In genomic region chr5:137551119-137551518, GRCm38 (mm10) we compare ENCODE assay signal across 14 mouse cellular contexts. TPM values are rescaled to one million over a fixed set of nuclear protein-coding genes. Genes with fewer than 3 reads are reported as not detected.
DNase-seq lines count a peak whose midpoint lies in the region; ATAC-seq and TF ChIP-seq lines count a peak whose summit lies in the region.
"Had no signal": no experiment of that assay in that cellular context is flagged by ENCODE, and none has a peak within 500 bp of the region (broad histone marks: within the 10 kb centered on the region; RNA-seq: fewer than 3 reads in every experiment).

No protein-coding gene starts in this region.

- H3K4me1 ChIP-seq in forebrain, embryonic 11.5 days (replicated peaks; ENCODE audit: control insufficient read depth, insufficient read depth, low read length), result peaks cover 8% of the 10 kb centered on the region; the same call in 1 of the 2 replicates
- peaks cover 7% of the 10 kb centered on the region; the same call in 1 of the 2 replicates for H3K4me1 ChIP-seq in forebrain, embryonic 14.5 days (ENCODE audit: control insufficient read depth, insufficient read depth, low read length)
- H3K4me1 ChIP-seq in lung, embryonic 14.5 days (ENCODE audit: insufficient read depth), result no peaks in the 10 kb centered on the region
- peaks cover 14% of the 10 kb centered on the region; the same call in 1 of the 2 replicates for H3K4me1 ChIP-seq in hindbrain, embryonic 10.5 days (replicated peaks)

- no peak overlapping the region for H3K27ac ChIP-seq in forebrain, embryonic 11.5 days (ENCODE audit: low read depth, low read length)
- no peak overlapping the region for H3K27ac ChIP-seq in forebrain, embryonic 14.5 days (ENCODE audit: low read depth, low read length)
- H3K27ac ChIP-seq in lung, embryonic 14.5 days (ENCODE audit: low read depth), result no peak overlapping the region
- no peak overlapping the region for H3K27ac ChIP-seq in hindbrain, embryonic 10.5 days

- no peak overlapping the region for H3K9ac ChIP-seq in forebrain, embryonic 11.5 days (ENCODE audit: low read length)
- H3K9ac ChIP-seq in forebrain, embryonic 14.5 days (ENCODE audit: low read length), result no peak overlapping the region
- no peak overlapping the region for H3K9ac ChIP-seq in lung, embryonic 14.5 days

- TF ChIP-seq CTCF in lung, embryonic 14.5 days (IDR thresholded peaks at IDR 0.05; ENCODE audit: low read depth), result peak; percentile 38; the same call in 1 of the 2 replicates

- peak; percentile 44 for DNase-seq in forebrain, embryonic 11.5 days (ENCODE audit: low spot score)
- DNase-seq in forebrain, embryonic 14.5 days (ENCODE audit: low spot score), result no peak
- DNase-seq in lung, embryonic 14.5 days, result no peak
- DNase-seq in lung, postnatal 10 days, result no peak
- peak; percentile 32 for DNase-seq in NIH3T3 (ENCODE audit: low read depth)
- no peak for DNase-seq in hindbrain, embryonic 10.5 days (ENCODE audit: low spot score)
- DNase-seq in embryo, embryonic 10.5 days (ENCODE audit: low spot score), result no peak
- DNase-seq: adrenal gland, adult 8-10 months; cerebellum, adult 8-10 months; gastrocnemius, postnatal 14 days; kidney, postnatal 14 days had no signal

- no peaks in the 10 kb centered on the region for H3K27me3 ChIP-seq in forebrain, embryonic 11.5 days (ENCODE audit: control insufficient read depth, insufficient read depth, low read length)
- no peaks in the 10 kb centered on the region for H3K27me3 ChIP-seq in forebrain, embryonic 14.5 days (replicated peaks; ENCODE audit: control insufficient read depth, insufficient read depth, low read length)
- peaks cover 16% of the 10 kb centered on the region for H3K27me3 ChIP-seq in lung, embryonic 14.5 days (ENCODE audit: insufficient read depth, low read length)
- H3K27me3 ChIP-seq in hindbrain, embryonic 10.5 days (ENCODE audit: insufficient read depth, poor library complexity, severe bottlenecking), result peaks cover 19% of the 10 kb centered on the region

- ATAC-seq in forebrain, embryonic 11.5 days (replicated peaks; ENCODE audit: low FRiP score), result no peak
- no peak for ATAC-seq in forebrain, embryonic 14.5 days
- ATAC-seq in lung, embryonic 14.5 days (ENCODE audit: insufficient read depth), result no peak
- 0 out of 2 replicates have a peak, but pooled peaks have one; percentile 53 for ATAC-seq in megakaryocyte-erythroid progenitor cell, adult 5-6 weeks (replicated peaks; ENCODE audit: low FRiP score, low TSS enrichment, poor library complexity, severe bottlenecking)

- 77% methylated on average over 5 of the region's 5 CpGs for WGBS in forebrain, embryonic 11.5 days
- WGBS in forebrain, embryonic 14.5 days, result 72% methylated on average over 5 of the region's 5 CpGs
- 64% methylated on average over 5 of the region's 5 CpGs for WGBS in lung, embryonic 14.5 days
- 73% methylated on average over 5 of the region's 5 CpGs for WGBS in hindbrain, embryonic 10.5 days

- no peaks in the 10 kb centered on the region for H3K9me3 ChIP-seq in forebrain, embryonic 11.5 days (ENCODE audit: control insufficient read depth, low read length)
- no peaks in the 10 kb centered on the region for H3K9me3 ChIP-seq in forebrain, embryonic 14.5 days (replicated peaks; ENCODE audit: control insufficient read depth, low read length)
- H3K9me3 ChIP-seq in lung, embryonic 14.5 days (ENCODE audit: low read depth, low read length), result no peaks in the 10 kb centered on the region
- H3K9me3 ChIP-seq in hindbrain, embryonic 10.5 days, result no peaks in the 10 kb centered on the region

- H3K36me3 ChIP-seq in forebrain, embryonic 11.5 days (ENCODE audit: control insufficient read depth, insufficient read depth, low read length), result no peaks in the 10 kb centered on the region
- H3K36me3 ChIP-seq in forebrain, embryonic 14.5 days (ENCODE audit: control insufficient read depth, insufficient read depth, low read length), result no peaks in the 10 kb centered on the region
- no peaks in the 10 kb centered on the region for H3K36me3 ChIP-seq in lung, embryonic 14.5 days (ENCODE audit: insufficient read depth)
- no peaks in the 10 kb centered on the region for H3K36me3 ChIP-seq in hindbrain, embryonic 10.5 days

- no peak overlapping the region for H3K4me2 ChIP-seq in forebrain, embryonic 11.5 days (ENCODE audit: low read depth, low read length, severe bottlenecking)
- H3K4me2 ChIP-seq in forebrain, embryonic 14.5 days (ENCODE audit: low read length), result no peak overlapping the region
- no peak overlapping the region for H3K4me2 ChIP-seq in lung, embryonic 14.5 days

- H3K4me3 ChIP-seq in forebrain, embryonic 11.5 days (ENCODE audit: low read depth, low read length), result no peak overlapping the region
- H3K4me3 ChIP-seq in forebrain, embryonic 14.5 days (ENCODE audit: low read depth, low read length), result no peak overlapping the region
- H3K4me3 ChIP-seq in lung, embryonic 14.5 days (ENCODE audit: low read depth, low read length), result no peak overlapping the region
- H3K4me3 ChIP-seq in hindbrain, embryonic 10.5 days, result no peak overlapping the region

RNA-seq across cellular contexts. Expression of gene Actl6b, which starts 2.2 kb away (rescaled TPM):
- 20.5 and 22.8 TPM in 2 replicates for polyA plus RNA-seq in forebrain, embryonic 11.5 days (2014; fragmentation: Nextera tagmentation; extraction: Ambion mirVana)
- 184 and 201 TPM in 2 replicates for polyA plus RNA-seq in forebrain, embryonic 14.5 days (2014; fragmentation: Nextera tagmentation; extraction: Ambion mirVana)
- 0.26 TPM in 1 of 2 replicates, not detected in the other for polyA plus RNA-seq in lung, embryonic 14.5 days (2014; fragmentation: Nextera tagmentation; extraction: Ambion mirVana)
- total RNA-seq in megakaryocyte-erythroid progenitor cell, adult 5-6 weeks (2014; fragmentation: Nextera tagmentation), result not detected in 2 replicates
- not detected in 2 replicates for total RNA-seq in megakaryocyte-erythroid progenitor cell, adult 5-6 weeks (2017)
- 10.3 and 47.6 TPM in 2 replicates for polyA plus RNA-seq in hindbrain, embryonic 10.5 days (2016; fragmentation: Nextera tagmentation; extraction: Ambion mirVana)
- total RNA-seq: gastrocnemius, postnatal 14 days; hematopoietic stem cell, adult 5-6 weeks had no signal

RNA-seq across cellular contexts. Expression of gene Gnb2, which starts 17.8 kb away (rescaled TPM):
- polyA plus RNA-seq in forebrain, embryonic 11.5 days (2014; fragmentation: Nextera tagmentation; extraction: Ambion mirVana), result 410 and 508 TPM in 2 replicates
- 598 and 644 TPM in 2 replicates for polyA plus RNA-seq in forebrain, embryonic 14.5 days (2014; fragmentation: Nextera tagmentation; extraction: Ambion mirVana)
- 411 and 440 TPM in 2 replicates for polyA plus RNA-seq in lung, embryonic 14.5 days (2014; fragmentation: Nextera tagmentation; extraction: Ambion mirVana)
- 367 and 396 TPM in 2 replicates for total RNA-seq in megakaryocyte-erythroid progenitor cell, adult 5-6 weeks (2014; fragmentation: Nextera tagmentation)
- total RNA-seq in megakaryocyte-erythroid progenitor cell, adult 5-6 weeks (2017), result 155 and 173 TPM in 2 replicates
- polyA plus RNA-seq in hindbrain, embryonic 10.5 days (2016; fragmentation: Nextera tagmentation; extraction: Ambion mirVana), result 387 and 460 TPM in 2 replicates

RNA-seq across cellular contexts. Expression of gene Epo, which starts 18.1 kb away (rescaled TPM):
- polyA plus RNA-seq in forebrain, embryonic 11.5 days (2014; fragmentation: Nextera tagmentation; extraction: Ambion mirVana), result 0.40 and 0.84 TPM in 2 replicates
- not detected in 2 replicates for polyA plus RNA-seq in forebrain, embryonic 14.5 days (2014; fragmentation: Nextera tagmentation; extraction: Ambion mirVana)
- polyA plus RNA-seq in lung, embryonic 14.5 days (2014; fragmentation: Nextera tagmentation; extraction: Ambion mirVana), result 0.37 and 0.38 TPM in 2 replicates
- not detected in 2 replicates for total RNA-seq in megakaryocyte-erythroid progenitor cell, adult 5-6 weeks (2014; fragmentation: Nextera tagmentation)
- not detected in 2 replicates for total RNA-seq in megakaryocyte-erythroid progenitor cell, adult 5-6 weeks (2017)
- polyA plus RNA-seq in hindbrain, embryonic 10.5 days (2016; fragmentation: Nextera tagmentation; extraction: Ambion mirVana), result 1.3 and 4.5 TPM in 2 replicates
- total RNA-seq: adrenal gland, adult 8-10 months; gastrocnemius, postnatal 14 days; hematopoietic stem cell, adult 5-6 weeks; left cerebral cortex, postnatal 36 days had no signal

RNA-seq across cellular contexts. Expression of gene Tfr2, which starts 18.5 kb away (rescaled TPM):
- 1.2 and 2.1 TPM in 2 replicates for polyA plus RNA-seq in forebrain, embryonic 11.5 days (2014; fragmentation: Nextera tagmentation; extraction: Ambion mirVana)
- 1.8 and 1.9 TPM in 2 replicates for polyA plus RNA-seq in forebrain, embryonic 14.5 days (2014; fragmentation: Nextera tagmentation; extraction: Ambion mirVana)
- 0.31 and 0.47 TPM in 2 replicates for polyA plus RNA-seq in lung, embryonic 14.5 days (2014; fragmentation: Nextera tagmentation; extraction: Ambion mirVana)
- total RNA-seq in megakaryocyte-erythroid progenitor cell, adult 5-6 weeks (2014; fragmentation: Nextera tagmentation), result 166 and 215 TPM in 2 replicates
- 94.7 and 144 TPM in 2 replicates for total RNA-seq in megakaryocyte-erythroid progenitor cell, adult 5-6 weeks (2017)
- polyA plus RNA-seq in hindbrain, embryonic 10.5 days (2016; fragmentation: Nextera tagmentation; extraction: Ambion mirVana), result 1.7 and 4.9 TPM in 2 replicates

RNA-seq across cellular contexts. Expression of gene Gigyf1, which starts 32.8 kb away (rescaled TPM):
- 14.0 and 14.9 TPM in 2 replicates for polyA plus RNA-seq in forebrain, embryonic 11.5 days (2014; fragmentation: Nextera tagmentation; extraction: Ambion mirVana)
- 11.5 and 13.0 TPM in 2 replicates for polyA plus RNA-seq in forebrain, embryonic 14.5 days (2014; fragmentation: Nextera tagmentation; extraction: Ambion mirVana)
- 11.1 and 11.6 TPM in 2 replicates for polyA plus RNA-seq in lung, embryonic 14.5 days (2014; fragmentation: Nextera tagmentation; extraction: Ambion mirVana)
- 19.8 and 39.2 TPM in 2 replicates for total RNA-seq in megakaryocyte-erythroid progenitor cell, adult 5-6 weeks (2014; fragmentation: Nextera tagmentation)
- 7.9 and 10.8 TPM in 2 replicates for total RNA-seq in megakaryocyte-erythroid progenitor cell, adult 5-6 weeks (2017)
- 14.7 and 14.9 TPM in 2 replicates for polyA plus RNA-seq in hindbrain, embryonic 10.5 days (2016; fragmentation: Nextera tagmentation; extraction: Ambion mirVana)

Comparison
In these comparisons a context has a peak if more than half of its experiments do, and no peak if none do; other contexts are left out.
1. DNase-seq: peak in forebrain, embryonic 11.5 days (single experiment) and NIH3T3 (single experiment); none in forebrain, embryonic 14.5 days (single experiment), lung, embryonic 14.5 days (single experiment), lung, postnatal 10 days (single experiment), hindbrain, embryonic 10.5 days (single experiment) and embryo, embryonic 10.5 days (single experiment).